Mouse (Mus musculus) left cerebral cortex, postnatal 10 days (tissue): ENCODE results near the gene Sox5. TPM values are rescaled to one million over a fixed set of nuclear protein-coding genes. Genes with fewer than 3 reads are reported as not detected.

Experiments
- DNase-seq, 2 experiments: peaks; one replicate each; pipeline ENCODE4 v3.0.0; 2021 to 2022; ENCODE audit warnings: low spot score in 2 of 2, mixed read lengths in 1 of 2; ENCODE audit errors: extremely low spot score in 1 of 2
- intact Hi-C: fragments of 180-260 bp; cut with DNase I; formaldehyde crosslinking; loops from one replicate; pipeline ENCODE4 v1.15.1; 2025
- total RNA-seq, 2 experiments: library from RNA; stranded (reverse); gene quantifications; 2 replicates each; pipeline ENCODE4 v1.2.3; 2021

The Sox5 gene
- total RNA-seq, 2 experiments from 2014 or later: 77.5 to 78.6 TPM

DNA sequence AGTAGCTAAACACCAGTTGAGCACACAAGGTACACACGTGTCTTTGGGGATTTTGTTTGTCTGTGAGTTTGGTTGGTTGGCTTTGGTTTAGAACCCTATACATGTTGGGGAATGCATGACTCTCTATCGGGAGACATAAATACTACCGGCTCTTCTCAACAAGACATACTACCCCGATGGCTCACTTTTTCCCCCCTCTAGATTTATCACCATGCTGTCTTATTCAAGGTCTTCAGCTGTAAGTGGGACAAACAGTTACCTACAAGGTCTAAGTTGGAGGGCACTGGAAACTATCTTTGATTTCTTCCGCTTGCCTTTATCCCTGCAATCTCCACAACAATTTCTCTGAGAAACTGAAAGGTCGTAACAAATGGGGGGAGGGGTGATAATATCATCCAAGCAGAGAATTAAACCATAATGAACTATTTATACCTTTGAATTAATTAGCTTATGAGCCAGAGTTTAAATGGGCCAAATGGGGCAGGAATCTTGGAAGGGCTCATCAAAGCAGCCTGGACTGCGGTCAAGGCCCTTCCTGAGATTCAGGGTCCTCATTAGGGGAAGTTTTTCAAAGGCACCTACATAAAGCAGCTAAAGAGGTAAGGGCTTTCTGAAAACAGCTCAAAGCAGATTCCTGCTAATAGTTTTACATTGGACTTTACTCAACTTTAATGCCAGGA, 4.3 kb downstream of the Sox5 start:
- intact Hi-C loops: no loop called here
- no peak for DNase-seq

DNA sequence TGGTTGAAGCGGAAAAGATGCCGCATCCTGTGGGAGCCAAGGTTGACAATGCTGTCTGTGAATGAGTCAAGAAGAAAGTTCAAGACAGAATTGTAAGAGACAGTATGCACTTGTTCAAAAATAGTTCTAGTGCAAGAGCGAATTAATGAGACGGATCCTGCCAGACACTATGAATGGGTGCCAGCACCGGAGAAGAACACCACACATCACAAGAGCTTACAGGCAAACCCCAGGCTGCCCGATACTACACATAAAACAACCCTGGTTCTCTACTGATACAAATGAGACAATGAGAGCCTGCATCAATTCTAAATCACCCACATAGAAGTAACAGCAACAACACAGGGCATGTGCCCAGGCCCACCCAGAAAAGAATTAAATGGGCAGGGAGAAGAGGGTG, 8.0 kb downstream of the Sox5 start:
- intact Hi-C loops: no loop called here
- no peak for DNase-seq

GRCm38 (mm10) chr6:144772985-144773384, 8.8 kb downstream of the Sox5 start:
- intact Hi-C loops: no loop called here
- no peak for DNase-seq

GRCm38 (mm10) chr6:144772175-144772918, 9.4 kb downstream of the Sox5 start:
- intact Hi-C loops: no loop called here
- no peak for DNase-seq

DNA sequence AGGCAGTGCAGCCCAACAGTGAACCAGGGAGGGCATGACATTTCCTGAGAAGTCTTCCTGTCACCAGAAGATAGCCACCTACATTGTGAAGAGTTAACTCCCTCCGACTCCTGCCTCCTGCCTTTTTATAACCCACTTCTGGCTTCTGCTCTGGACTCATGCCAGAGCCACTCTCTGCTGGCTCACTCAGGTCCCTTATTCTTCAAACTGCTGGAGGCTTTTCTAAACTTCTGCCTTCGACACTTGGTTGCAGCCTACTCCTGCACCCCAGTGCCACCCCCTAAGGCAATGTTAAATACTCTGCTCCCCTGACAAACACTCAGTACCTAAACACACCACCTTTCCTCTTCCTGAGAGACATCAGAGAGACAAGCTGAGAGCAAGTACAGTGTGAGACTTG, 12.7 kb downstream of the Sox5 start:
- peak in 1 of 2 experiments; percentile 32 for DNase-seq
- intact Hi-C loops: no loop called here

DNA sequence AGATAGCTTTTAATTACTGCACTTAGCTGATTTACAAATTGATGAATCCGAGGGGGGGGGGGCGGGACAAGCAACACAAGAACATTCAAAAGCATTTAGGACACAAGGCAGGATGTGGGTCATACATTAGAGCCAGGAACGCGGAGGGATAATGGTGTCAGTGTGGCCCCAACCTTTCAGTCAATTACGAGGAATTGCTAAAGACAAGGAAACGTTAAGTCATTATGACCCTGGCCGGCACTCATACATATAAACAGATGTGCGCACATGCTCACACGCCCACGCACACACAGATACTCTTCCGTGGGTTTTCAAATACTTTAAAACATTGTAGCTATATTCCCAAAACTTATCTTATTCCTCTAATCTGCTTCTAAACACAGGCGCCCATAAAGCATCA, 19.9 kb downstream of the Sox5 start:
- no peak for DNase-seq
- intact Hi-C loops: no loop called here

DNA sequence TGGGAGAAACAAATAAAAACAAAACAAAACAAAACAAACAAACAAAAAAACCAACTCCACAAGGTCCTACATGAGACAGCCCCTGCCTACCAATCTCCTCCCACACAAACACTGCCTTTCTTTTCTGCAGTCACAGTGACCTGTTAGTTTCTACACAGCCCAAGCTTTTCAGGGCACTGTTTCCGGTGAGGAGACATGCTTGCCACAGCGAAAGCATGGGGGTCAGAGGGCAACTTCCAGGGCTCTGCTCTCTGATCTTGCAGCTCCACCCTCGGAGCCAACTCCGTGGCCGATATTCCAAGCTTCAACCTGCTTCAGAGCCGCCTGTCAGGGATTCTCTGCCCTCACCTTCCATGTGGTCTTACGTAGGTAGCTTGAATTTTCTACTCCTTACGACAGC, 22.6 kb downstream of the Sox5 start:
- intact Hi-C loops: no loop called here

DNA sequence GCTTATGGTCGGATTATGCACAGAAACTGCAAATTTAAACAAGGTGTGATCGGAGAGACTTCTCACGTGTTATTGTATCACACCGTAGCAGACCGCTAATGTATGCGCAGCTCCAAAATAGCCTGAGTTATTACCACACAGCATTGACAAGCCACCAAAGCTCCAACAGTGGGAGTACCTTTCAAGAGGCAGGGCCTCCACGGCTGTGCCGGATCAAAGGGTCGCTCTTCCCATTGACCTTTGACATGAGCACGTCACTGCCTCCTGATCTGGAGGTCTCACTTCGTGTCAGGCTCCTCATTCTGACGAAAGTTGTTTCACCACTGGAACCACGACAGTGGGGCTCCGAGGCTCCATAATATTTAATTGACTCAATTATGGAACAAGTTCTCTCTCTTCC, 24.4 kb downstream of the Sox5 start:
- no peak for DNase-seq
- intact Hi-C loops: no loop called here

More for the DNA sequence above, 22.6 kb downstream of the Sox5 start:
- no peak for DNase-seq

GRCm38 (mm10) chr6:144756444-144756843, 25.3 kb downstream of the Sox5 start:
- intact Hi-C loops: no loop called here
- DNase-seq: no peak

- intact Hi-C loops: no loop called here
- no peak for DNase-seq
Measured at GRCm38 (mm10) chr6:144755304-144755703, 26.5 kb downstream of the Sox5 start.

GRCm38 (mm10) chr6:144754366-144754765, 27.4 kb downstream of the Sox5 start:
- intact Hi-C loops: no loop called here
- no peak for DNase-seq

DNA sequence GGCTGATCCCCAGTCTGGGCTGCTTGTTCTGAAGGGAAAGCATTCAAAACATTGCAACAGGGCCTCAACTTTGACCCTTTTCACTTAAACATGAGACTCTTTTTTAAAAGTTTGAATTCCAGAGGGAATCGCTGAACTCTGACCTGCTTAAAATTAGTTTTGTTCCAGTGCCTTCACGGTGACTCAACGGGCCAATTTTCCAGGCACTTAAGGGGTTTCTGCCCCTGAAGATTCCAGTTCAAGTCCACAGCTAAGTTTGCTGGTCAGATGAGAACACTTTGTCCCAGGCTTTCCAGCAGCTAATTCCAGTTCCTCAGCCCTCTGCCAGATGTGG, 27.8 kb downstream of the Sox5 start:
- no peak for DNase-seq
- intact Hi-C loops: no loop called here

DNA sequence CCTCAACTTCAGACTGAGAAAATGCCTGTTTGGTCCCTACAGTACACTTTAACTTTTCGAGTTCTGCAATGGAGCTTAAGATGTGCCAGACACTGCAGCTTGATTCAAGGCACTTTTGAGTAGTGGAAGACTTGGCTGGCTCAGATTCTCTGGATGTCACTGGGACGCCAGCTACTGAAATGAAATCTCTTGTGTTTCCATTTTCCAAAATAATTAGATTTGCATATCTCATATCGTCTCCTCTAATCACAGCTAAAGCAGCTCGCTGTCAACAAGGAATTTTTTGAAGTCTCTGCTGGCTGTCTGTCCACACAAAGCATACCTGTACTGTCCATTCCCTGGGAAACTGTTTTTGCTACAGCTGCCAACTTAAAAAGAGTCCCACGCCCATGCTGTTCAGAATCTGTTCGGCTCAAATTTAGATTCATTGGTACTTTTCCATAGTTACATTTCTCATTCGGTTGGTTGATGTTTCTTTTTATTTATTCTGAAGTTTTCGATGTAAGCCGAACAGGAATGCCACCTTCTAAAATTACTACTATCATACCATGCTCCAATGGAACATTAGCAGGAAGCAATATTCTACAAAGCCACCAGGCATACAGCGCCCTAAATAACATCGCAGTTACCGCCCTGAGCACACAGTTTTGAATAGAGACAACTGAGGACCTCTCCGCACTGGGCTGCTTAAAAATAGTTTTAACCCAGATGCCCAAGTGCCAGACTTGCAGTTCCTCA, 28.4 kb downstream of the Sox5 start:
- DNase-seq: peak in 1 of 2 experiments; percentile 32
- intact Hi-C loops: no loop called here

DNA sequence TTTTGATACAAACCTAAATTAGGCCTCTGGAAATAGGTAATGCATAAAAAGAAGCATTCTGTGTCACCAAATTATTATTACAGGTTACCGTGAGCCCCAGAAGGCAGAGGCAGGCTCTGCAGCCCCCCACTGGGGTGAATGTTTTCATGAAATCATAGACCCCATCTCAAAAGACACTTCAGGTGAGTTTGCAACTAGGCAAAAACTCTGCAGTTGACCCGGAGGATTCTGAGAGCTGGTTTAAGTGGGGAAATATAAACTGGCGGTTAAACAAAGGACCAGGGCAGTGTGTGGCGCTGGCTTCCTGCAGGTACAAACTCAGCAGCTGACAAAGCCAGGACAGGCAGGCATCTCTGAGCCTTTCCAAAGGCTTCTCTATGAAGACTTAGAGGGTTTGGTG, 30.2 kb downstream of the Sox5 start:
- intact Hi-C loops: no loop called here
- DNase-seq: no peak

GRCm38 (mm10) chr6:144750197-144750596, 31.6 kb downstream of the Sox5 start:
- intact Hi-C loops: no loop called here
- DNase-seq: no peak

DNA sequence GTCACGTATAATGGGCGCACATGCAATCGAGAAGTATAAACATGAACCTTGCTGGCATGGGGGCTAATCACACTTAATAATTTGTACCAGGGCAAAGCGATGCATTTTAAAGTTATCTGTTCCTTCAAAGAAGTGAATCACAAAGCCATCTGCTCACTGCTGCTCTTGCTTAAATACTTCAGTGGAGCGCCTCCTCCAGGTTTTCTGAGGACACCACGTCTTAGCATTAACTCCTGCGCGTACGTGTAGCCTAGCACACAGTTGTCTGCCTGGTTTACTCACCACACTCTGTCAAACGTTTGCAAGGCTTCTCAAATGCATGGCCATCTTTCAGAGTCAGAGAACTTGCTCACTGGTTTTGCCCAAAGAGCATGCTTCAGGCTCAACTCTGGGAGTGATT, 35.3 kb downstream of the Sox5 start:
- no peak for DNase-seq

GRCm38 (mm10) chr6:144742559-144742958, 39.2 kb downstream of the Sox5 start:
- DNase-seq: no peak
- intact Hi-C loops: no loop called here

More for the DNA sequence above, 35.3 kb downstream of the Sox5 start:
- intact Hi-C loops: no loop called here

GRCm38 (mm10) chr6:144741080-144741655, 40.6 kb downstream of the Sox5 start:
- DNase-seq: no peak
- intact Hi-C loops: no loop called here

DNA sequence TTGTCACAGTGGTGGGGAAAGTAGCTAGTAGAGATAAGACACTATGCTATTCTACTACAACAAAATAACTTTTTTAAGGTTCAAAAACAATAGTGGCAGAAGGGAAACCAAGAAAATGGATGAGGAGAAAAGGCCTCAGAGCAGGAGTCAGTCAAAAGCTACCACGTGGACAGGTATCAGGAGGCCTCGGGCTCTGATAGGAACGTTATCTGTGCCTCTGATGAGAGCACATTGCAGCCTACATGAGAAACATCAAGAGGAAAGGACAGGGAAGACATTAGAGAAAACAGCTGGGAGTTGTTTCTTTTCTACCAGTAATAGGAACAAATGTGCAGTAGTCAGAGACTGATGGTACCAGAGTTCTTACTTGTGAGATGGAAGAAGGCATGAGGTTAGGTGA, 41.4 kb downstream of the Sox5 start:
- no peak for DNase-seq
- intact Hi-C loops: no loop called here

- no peak for DNase-seq
- intact Hi-C loops: no loop called here
Measured at GRCm38 (mm10) chr6:144739753-144740152, 42.0 kb downstream of the Sox5 start.
